In genomic region chr15:59950617-59951216, GRCm38 (mm10) we compare ENCODE assay signal across 13 mouse cellular contexts.
DNase-seq lines count a peak whose midpoint lies in the region; ATAC-seq and TF ChIP-seq lines count a peak whose summit lies in the region.
"Had no signal": no experiment of that assay in that cellular context is flagged by ENCODE, and none has a peak within 500 bp of the region (broad histone marks: within the 10 kb centered on the region; RNA-seq: fewer than 3 reads in every experiment).

No protein-coding gene starts in this region.

- H3K27ac ChIP-seq in heart, embryonic 16.5 days (ENCODE audit: low read length) = no peak overlapping the region
- H3K27ac ChIP-seq in hindbrain, postnatal 0 days = no peak overlapping the region

- DNase-seq in adrenal gland, adult (ENCODE audit: inconsistent age in 2 of 2, low spot score in 1 of 2) = peak; percentile 5 to 49
- no peak for DNase-seq in adrenal gland, postnatal 36 days
- DNase-seq in spleen, postnatal 10 days (ENCODE audit: low spot score in 2 of 2) = peak; percentile 4 to 21
- no peak for DNase-seq in spleen, postnatal 14 days (ENCODE audit: low spot score in 2 of 2)
- DNase-seq in thymus, postnatal 0 days (ENCODE audit: low spot score) = peak; percentile 27
- DNase-seq in urinary bladder, postnatal 25 days (ENCODE audit: low spot score) = no peak
- DNase-seq in hindbrain, postnatal 0 days (ENCODE audit: low spot score) = no peak
- DNase-seq: adrenal gland, adult 2 months; cerebellum, postnatal 14 days; lung, postnatal 14 days; right cerebral cortex, postnatal 4 days had no signal

- ATAC-seq in heart, embryonic 16.5 days (replicated peaks; ENCODE audit: extremely low read depth, insufficient read depth, low FRiP score) = no peak
- ATAC-seq in hindbrain, postnatal 0 days = no peak

- peaks cover 3% of the 10 kb centered on the region; the same call in 1 of the 2 replicates for H3K4me1 ChIP-seq in heart, embryonic 16.5 days (ENCODE audit: control insufficient read depth, insufficient read depth, low read length)
- no peaks in the 10 kb centered on the region for H3K4me1 ChIP-seq in hindbrain, postnatal 0 days (ENCODE audit: insufficient read depth, low read length)

- H3K9me3 ChIP-seq in heart, embryonic 16.5 days (replicated peaks; ENCODE audit: control insufficient read depth, low read length) = no peaks in the 10 kb centered on the region
- H3K9me3 ChIP-seq in hindbrain, postnatal 0 days (ENCODE audit: low read length) = no peaks in the 10 kb centered on the region

- no peaks in the 10 kb centered on the region for H3K27me3 ChIP-seq in heart, embryonic 16.5 days (ENCODE audit: control insufficient read depth, insufficient read depth, low read length)
- no peaks in the 10 kb centered on the region for H3K27me3 ChIP-seq in hindbrain, postnatal 0 days (ENCODE audit: insufficient read depth, low read length)

- H3K4me3 ChIP-seq in heart, embryonic 16.5 days (ENCODE audit: low read length) = peak overlapping the region; percentile 4; the same call in 1 of the 2 replicates
- no peak overlapping the region for H3K4me3 ChIP-seq in hindbrain, postnatal 0 days (ENCODE audit: low read length)
- H3K4me3 ChIP-seq: erythroblast, embryonic 14.5 days had no signal

- no peak overlapping the region for H3K9ac ChIP-seq in heart, embryonic 16.5 days (ENCODE audit: low read length)
- H3K9ac ChIP-seq in hindbrain, postnatal 0 days (replicated peaks; ENCODE audit: low read length) = no peak overlapping the region

- H3K4me2 ChIP-seq in heart, embryonic 16.5 days (ENCODE audit: low read depth, low read length) = peak overlapping the region; percentile 32
- no peak overlapping the region for H3K4me2 ChIP-seq in hindbrain, postnatal 0 days (ENCODE audit: low read depth, low read length)

- no peaks in the 10 kb centered on the region for H3K36me3 ChIP-seq in heart, embryonic 16.5 days (ENCODE audit: control insufficient read depth, insufficient read depth)
- H3K36me3 ChIP-seq in hindbrain, postnatal 0 days (ENCODE audit: insufficient read depth, low read length) = no peaks in the 10 kb centered on the region

- WGBS in heart, embryonic 16.5 days = 71% methylated on average over 3 of the region's 3 CpGs
- WGBS in hindbrain, postnatal 0 days = 81% methylated on average over 3 of the region's 3 CpGs

- TF ChIP-seq CTCF in hindbrain, postnatal 0 days (IDR thresholded peaks at IDR 0.05; ENCODE audit: low read depth) = no peak

Comparison
In these comparisons a context has a peak if more than half of its experiments do, and no peak if none do; other contexts are left out.
1. DNase-seq: peak in adrenal gland, adult (2 of 2), spleen, postnatal 10 days (2 of 2) and thymus, postnatal 0 days (single experiment); none in adrenal gland, postnatal 36 days (0 of 2), spleen, postnatal 14 days (0 of 2), urinary bladder, postnatal 25 days (single experiment) and hindbrain, postnatal 0 days (single experiment).